Mouse (Mus musculus) heart, embryonic 10.5 days (tissue): ENCODE data around the gene Aldh2. TPM values are rescaled to one million over a fixed set of nuclear protein-coding genes. Genes with fewer than 3 reads are reported as not detected.
"Not testable (repeated sequence)": the region's sequence is repeated elsewhere in the genome, so short reads cannot be mapped to it uniquely, and the experiment has no call there.

ENCODE experiments used
- DNase-seq: peaks from one replicate; pipeline ENCODE4 v3.0.0-alpha.2; 2017; ENCODE audit warnings: low spot score
- H3K27ac ChIP-seq: fragments of 300-500 bp; sonication (generic); 2 replicates; pipeline ENCODE4 v1.5.1; 2016; ENCODE audit warnings: mild to moderate bottlenecking
- H3K27me3 ChIP-seq: fragments of 300-500 bp; sonication (generic); 2 replicates; pipeline ENCODE4 v1.6.1; 2016; ENCODE audit warnings: mild to moderate bottlenecking; ENCODE audit not compliant: poor library complexity, insufficient read depth, severe bottlenecking
- H3K36me3 ChIP-seq: fragments of 300-500 bp; sonication (generic); 2 replicates; pipeline ENCODE4 v1.6.1; 2016; ENCODE audit warnings: mild to moderate bottlenecking, moderate library complexity
- H3K4me1 ChIP-seq: fragments of 300-500 bp; sonication (generic); 2 replicates; pipeline ENCODE4 v1.6.1; 2016; ENCODE audit warnings: mild to moderate bottlenecking
- H3K4me3 ChIP-seq: fragments of 300-500 bp; sonication (generic); 2 replicates; pipeline ENCODE4 v1.5.1; 2016; ENCODE audit warnings: mild to moderate bottlenecking, moderate library complexity
- H3K9me3 ChIP-seq: fragments of 300-500 bp; sonication (generic); 2 replicates; pipeline ENCODE4 v1.6.1; 2016; ENCODE audit warnings: mild to moderate bottlenecking, moderate library complexity
- WGBS: fragments of 180-500 bp; shearing (Covaris S2); methylation state at CpG from one replicate; pipeline ENCODE4 v1.1.7; 2016; 5-methylcytosine and 5-hydroxymethylcytosine counted together
- polyA plus RNA-seq: library from polyadenylated mRNA; unstranded; fragments of >200 nt; fragmentation: Nextera tagmentation; extraction: Ambion mirVana; gene quantifications from 2 replicates; pipeline ENCODE4 v1.2.1, GENCODE M21; 2016

Aldh2 gene
- polyA plus RNA-seq, 1 experiment from 2014 or later: 90.3 TPM

DNA sequence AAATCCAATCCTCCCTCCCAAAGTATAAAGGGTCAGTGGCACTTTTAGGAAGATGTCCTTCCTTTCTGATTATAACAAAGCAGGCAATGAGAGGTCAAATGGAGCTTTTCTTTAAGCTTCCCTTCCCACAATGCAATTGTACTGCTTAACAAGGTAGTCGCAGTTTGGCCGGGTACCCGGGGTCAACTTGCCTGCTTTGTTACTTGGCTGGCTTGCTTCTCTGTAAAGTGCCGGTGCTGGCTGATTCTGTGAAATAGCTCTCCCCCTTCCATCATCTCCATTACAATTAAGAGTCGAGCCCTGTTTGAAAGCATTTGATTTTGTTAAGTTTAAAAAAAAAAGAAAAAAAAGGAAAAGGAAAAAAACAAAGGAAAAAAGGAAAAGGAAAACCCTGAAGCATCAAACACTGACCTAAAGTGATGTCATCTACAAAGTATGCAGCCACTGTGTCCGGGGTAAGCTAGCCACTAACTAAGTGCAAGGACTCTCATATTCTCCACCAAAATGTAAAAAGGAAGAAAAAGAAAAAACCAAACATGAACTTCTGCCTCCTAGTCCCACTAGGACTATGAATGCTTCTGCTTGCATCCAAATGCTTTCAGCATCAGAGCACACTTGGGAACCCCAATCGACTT is 56.6 kb downstream of the Aldh2 start:
- H3K36me3 ChIP-seq: peaks cover 66% of the 10 kb centered on the region
- WGBS: 72% methylated on average over 7 of the region's 7 CpGs
- DNase-seq: no peak

DNA sequence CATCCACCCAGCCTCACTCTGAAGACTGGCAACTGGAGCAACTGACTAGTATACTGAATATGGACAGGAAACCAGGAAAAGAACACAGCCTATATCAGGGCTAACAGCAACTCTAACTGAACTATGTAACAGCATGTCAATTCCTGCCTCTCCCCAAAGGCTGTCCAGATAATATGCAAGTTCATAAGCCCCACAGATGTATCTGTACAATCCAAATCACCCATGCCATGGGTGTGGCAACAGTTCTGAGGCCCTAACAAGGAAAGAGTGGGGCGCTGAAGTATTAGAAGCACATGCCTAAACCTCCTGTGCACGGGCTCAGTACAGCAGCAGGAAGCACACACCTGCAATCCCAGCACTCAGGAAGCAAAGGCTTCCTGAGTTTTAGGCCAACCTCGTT is 58.5 kb downstream of the Aldh2 start:
- Histone ChIP-seq H3K27ac (no peak overlapping the region), H3K36me3 (peaks cover 83% of the 10 kb centered on the region), H3K4me3 (no peak overlapping the region), H3K27me3 (no peaks in the 10 kb centered on the region), H3K9me3 (no peaks in the 10 kb centered on the region), H3K4me1 (no peaks in the 10 kb centered on the region)
- WGBS: 94% methylated on average over 3 of the region's 3 CpGs
- DNase-seq: no peak

More for the DNA sequence above, 56.6 kb downstream of the Aldh2 start:
- Histone ChIP-seq H3K4me3 (no peak overlapping the region), H3K27ac (no peak overlapping the region), H3K9me3 (no peaks in the 10 kb centered on the region), H3K27me3 (no peaks in the 10 kb centered on the region), H3K4me1 (no peaks in the 10 kb centered on the region)

DNA sequence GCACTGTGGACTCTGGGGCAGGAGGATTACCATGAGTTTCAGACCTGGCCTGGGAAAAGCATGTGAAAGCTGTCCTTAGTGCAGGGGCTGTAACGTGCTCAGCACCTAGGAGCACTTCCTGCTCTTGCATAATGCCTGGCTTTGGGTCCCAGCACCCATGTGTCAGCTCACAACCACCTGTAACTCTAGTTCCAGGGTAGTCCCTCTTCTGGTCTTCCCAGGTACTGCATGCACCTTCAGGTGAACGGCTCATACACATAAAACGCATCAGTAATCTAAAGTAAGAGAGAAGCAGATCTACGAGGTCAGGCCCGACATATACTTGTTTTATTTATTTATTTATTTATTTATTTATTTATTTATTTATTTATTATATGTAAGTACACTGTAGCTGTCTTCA is 59.1 kb downstream of the Aldh2 start:
- WGBS: 93% methylated on average over 5 of the region's 5 CpGs
- Histone ChIP-seq H3K9me3 (no peaks in the 10 kb centered on the region), H3K36me3 (peaks cover 88% of the 10 kb centered on the region), H3K27ac (no peak overlapping the region), H3K27me3 (no peaks in the 10 kb centered on the region), H3K4me3 (no peak overlapping the region), H3K4me1 (no peaks in the 10 kb centered on the region)
- no peak for DNase-seq

DNA sequence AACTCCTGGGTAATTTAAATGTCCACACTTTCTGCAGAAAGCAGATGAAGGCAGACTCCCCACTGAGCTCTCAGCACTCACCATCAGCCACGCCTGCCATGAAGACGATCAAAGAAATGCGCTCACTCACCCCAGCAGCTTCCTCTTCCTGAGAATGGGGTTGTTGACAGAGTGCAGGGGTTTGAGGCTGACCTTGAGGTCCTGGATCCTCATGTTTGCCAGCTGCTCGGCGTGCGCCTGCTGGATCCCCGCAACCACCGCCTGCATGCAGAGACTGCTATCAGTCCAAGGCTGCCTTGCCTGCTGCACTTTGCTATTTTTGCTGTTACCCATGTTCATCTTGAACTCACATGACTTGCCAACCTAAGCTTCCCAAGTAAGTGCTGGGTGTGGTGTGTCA is 66.7 kb downstream of the Aldh2 start:
- H3K36me3 ChIP-seq: peaks cover 86% of the 10 kb centered on the region
- no peak overlapping the region for H3K4me3 ChIP-seq
- H3K27ac ChIP-seq: no peak overlapping the region
- DNase-seq: no peak
- no peaks in the 10 kb centered on the region for H3K9me3 ChIP-seq
- no peaks in the 10 kb centered on the region for H3K4me1 ChIP-seq
- no peaks in the 10 kb centered on the region for H3K27me3 ChIP-seq
- 78% methylated on average over 8 of the region's 8 CpGs for WGBS

DNA sequence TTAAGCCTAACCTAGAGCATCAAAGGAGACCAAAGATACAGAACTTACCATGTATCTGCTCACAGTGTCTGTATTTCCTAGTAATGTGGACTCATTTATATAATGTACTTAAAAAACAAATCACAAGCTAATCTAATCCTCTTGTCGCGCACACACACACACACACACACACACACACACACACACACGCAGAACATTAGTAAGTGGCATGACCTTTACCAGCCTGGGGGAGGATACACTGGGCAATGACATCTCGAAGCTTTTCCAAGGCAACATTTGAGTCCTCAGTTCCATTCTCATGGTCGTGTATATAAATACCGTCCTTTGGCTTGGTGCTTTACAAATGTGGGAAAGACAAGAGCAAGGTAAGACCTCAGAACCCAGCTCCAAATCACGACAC is 67.1 kb downstream of the Aldh2 start:
- no peak for DNase-seq
- H3K36me3 ChIP-seq: peaks cover 85% of the 10 kb centered on the region
- no peaks in the 10 kb centered on the region for H3K4me1 ChIP-seq
- H3K4me3 ChIP-seq: no peak overlapping the region
- H3K9me3 ChIP-seq: no peaks in the 10 kb centered on the region
- H3K27ac ChIP-seq: no peak overlapping the region
- no peaks in the 10 kb centered on the region for H3K27me3 ChIP-seq
- 80% methylated on average over 7 of the region's 7 CpGs for WGBS

DNA sequence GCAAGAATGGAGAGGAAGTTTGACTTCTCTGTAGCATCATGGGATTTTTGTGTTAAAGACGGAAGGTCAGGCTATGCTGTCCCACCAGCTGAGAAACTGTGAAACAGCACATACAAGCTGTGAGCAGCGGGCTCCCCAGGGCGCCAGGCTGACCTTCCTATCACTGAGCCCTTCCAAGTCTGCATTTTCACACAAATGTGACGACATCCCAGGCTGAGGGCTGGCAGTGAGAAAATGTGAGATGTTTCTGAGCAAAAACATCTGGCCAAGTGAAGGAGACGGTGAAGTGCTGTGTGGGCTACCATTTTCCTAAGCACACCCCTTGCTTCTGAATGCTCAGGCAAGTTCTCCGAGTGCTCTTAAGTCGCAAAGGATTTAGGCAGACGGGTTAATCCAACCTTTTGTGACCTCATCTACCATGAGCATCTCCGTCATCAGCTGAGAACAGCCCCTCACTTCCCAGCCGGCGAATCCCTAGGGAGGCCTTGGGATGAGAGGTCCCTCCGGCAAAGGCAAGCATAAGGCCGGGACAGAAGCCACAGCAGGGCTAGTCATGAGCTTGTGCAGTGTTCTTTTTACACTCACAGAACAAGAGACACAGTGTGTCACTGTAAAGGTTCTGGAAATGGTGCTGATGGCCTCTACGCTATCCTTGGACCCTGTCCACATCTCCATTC is 67.7 kb downstream of the Aldh2 start:
- no peak for DNase-seq
- 80% methylated on average over 14 of the region's 14 CpGs for WGBS
- Histone ChIP-seq H3K4me1 (no peaks in the 10 kb centered on the region), H3K4me3 (no peak overlapping the region), H3K27ac (no peak overlapping the region), H3K36me3 (peaks cover 85% of the 10 kb centered on the region), H3K27me3 (no peaks in the 10 kb centered on the region), H3K9me3 (no peaks in the 10 kb centered on the region)

DNA sequence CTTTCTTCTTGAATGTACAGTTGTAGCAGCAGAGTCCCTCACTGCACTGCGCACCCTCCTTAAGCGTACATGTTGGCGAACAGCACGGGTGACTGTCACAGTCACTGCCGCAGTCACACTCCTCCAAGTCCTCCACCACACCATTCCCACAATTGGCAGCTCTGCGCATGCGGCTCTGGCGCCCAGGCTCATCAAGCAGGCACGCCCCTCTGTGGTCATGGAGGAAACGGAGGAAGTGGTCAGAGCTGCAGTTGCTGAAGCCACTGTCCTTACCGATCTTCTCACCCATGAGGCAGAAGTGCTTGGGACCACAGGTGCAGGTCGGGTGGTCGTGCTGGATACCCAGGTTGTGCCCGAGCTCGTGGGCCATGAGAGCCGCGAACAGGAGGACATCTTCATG is 73.9 kb downstream of the Aldh2 start:
- H3K27me3 ChIP-seq, H3K4me3 ChIP-seq, H3K9me3 ChIP-seq, DNase-seq, H3K4me1 ChIP-seq, H3K27ac ChIP-seq: not testable (repeated sequence)
- 86% methylated on average over 11 of the region's 17 CpGs for WGBS
- H3K36me3 ChIP-seq: peaks cover 51% of the 10 kb centered on the region

DNA sequence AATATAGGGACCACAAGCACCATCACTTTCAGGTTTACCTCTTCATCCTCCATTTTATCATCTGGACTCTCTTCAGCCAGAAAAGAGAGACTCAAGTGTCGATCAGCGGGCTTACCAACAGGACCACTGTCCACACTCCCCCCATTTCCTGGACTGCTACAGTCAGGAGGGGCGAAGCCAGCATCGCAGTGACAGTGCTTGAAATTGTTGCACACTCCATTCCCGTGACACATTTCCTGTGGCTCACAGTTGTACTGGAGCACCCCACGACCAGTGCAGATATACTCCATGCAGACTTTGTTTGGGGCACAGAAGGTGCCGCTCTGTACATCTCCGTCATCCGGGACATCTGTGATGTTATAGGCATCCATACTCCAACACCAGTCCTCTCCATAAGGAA is 74.6 kb downstream of the Aldh2 start:
- DNase-seq: no peak
- H3K36me3 ChIP-seq: peaks cover 43% of the 10 kb centered on the region
- WGBS: 86% methylated on average over 9 of the region's 9 CpGs

More for the DNA sequence above, 74.6 kb downstream of the Aldh2 start:
- Histone ChIP-seq H3K27ac (no peak overlapping the region), H3K4me3 (no peak overlapping the region), H3K4me1 (no peaks in the 10 kb centered on the region), H3K9me3 (no peaks in the 10 kb centered on the region), H3K27me3 (no peaks in the 10 kb centered on the region)

Other genes with a start within 250 kb of the Aldh2 start
- 71.9 and 80.3 TPM in 2 replicates for gene Trafd1, start 208.2 kb downstream of the Aldh2 start, polyA plus RNA-seq
- 47.3 and 50.7 TPM in 2 replicates for gene Naa25, start 195.9 kb downstream of the Aldh2 start, polyA plus RNA-seq
- gene Tmem116, start 141.9 kb downstream of the Aldh2 start, polyA plus RNA-seq: 2.4 and 4.6 TPM in 2 replicates
- 153 and 160 TPM in 2 replicates for gene Erp29, start 141.3 kb downstream of the Aldh2 start, polyA plus RNA-seq
- 0.15 and 0.18 TPM in 2 replicates for gene Adam1b, start 90.4 kb downstream of the Aldh2 start, polyA plus RNA-seq
- 0.78 and 1.4 TPM in 2 replicates for gene Adam1a, start 48.3 kb downstream of the Aldh2 start, polyA plus RNA-seq
- gene Gm42878, start 48.3 kb downstream of the Aldh2 start, polyA plus RNA-seq: not detected in 2 replicates
- 36.0 and 38.5 TPM in 2 replicates for gene Mapkapk5, start 47.9 kb downstream of the Aldh2 start, polyA plus RNA-seq
- 4.7 and 6.1 TPM in 2 replicates for gene Acad12, start 25.1 kb upstream of the Aldh2 start, polyA plus RNA-seq
- gene Acad10, start 66.7 kb upstream of the Aldh2 start, polyA plus RNA-seq: 1.5 and 2.6 TPM in 2 replicates
- 33.2 and 35.5 TPM in 2 replicates for gene Brap, start 66.7 kb upstream of the Aldh2 start, polyA plus RNA-seq
- gene Atxn2, start 117.5 kb upstream of the Aldh2 start, polyA plus RNA-seq: 38.2 and 46.8 TPM in 2 replicates
- 15.3 and 18.2 TPM in 2 replicates for gene Sh2b3, start 243.8 kb upstream of the Aldh2 start, polyA plus RNA-seq